Mouse (Mus musculus): Measurements from ENCODE around the gene Usp29. TPM values are rescaled to one million over a fixed set of nuclear protein-coding genes. Genes with fewer than 3 reads are reported as not detected.

Gene Usp29
- total and polyA plus RNA-seq, 2 experiments = 0.09 TPM; not detected in 1

GRCm38 (mm10) chr7:6708451-6709180 is 21.8 kb upstream of the Usp29 start:
- WGBS = 91% methylated on average over 17 of the region's 17 CpGs
- peaks cover 2% of the 10 kb centered on the region; the same call in 1 of the 2 replicates for H3K36me3 ChIP-seq (ENCODE audit: control insufficient read depth, insufficient read depth, low read length)
- no peak for DNase-seq (ENCODE audit: extremely low read depth, low read depth, low spot score)

GRCm38 (mm10) chr7:6709396-6709795 is 21.0 kb upstream of the Usp29 start:
- Histone ChIP-seq H3K27ac (replicated peaks; ENCODE audit: insufficient read depth, low read depth, low read length) (no peak overlapping the region), H3K27me3 (ENCODE audit: control insufficient read depth, insufficient read depth, low read length) (no peaks in the 10 kb centered on the region), H3K79me2 (ENCODE audit: control insufficient read depth, insufficient read depth, low read length) (no peaks in the 10 kb centered on the region), H3K4me3 (ENCODE audit: insufficient read depth, low read depth, low read length) (no peak overlapping the region), H3K4me1 (ENCODE audit: control insufficient read depth, insufficient read depth, low read length) (no peaks in the 10 kb centered on the region), H3K9ac (ENCODE audit: low read depth, low read length) (no peak overlapping the region), H3K36me3 (ENCODE audit: control insufficient read depth, insufficient read depth, low read length) (peaks cover 2% of the 10 kb centered on the region; the same call in 1 of the 2 replicates)
- 92% methylated on average over 15 of the region's 15 CpGs for WGBS
- no peak for DNase-seq (ENCODE audit: extremely low read depth, low read depth, low spot score)
- TF ChIP-seq POLR2A (IDR thresholded peaks at IDR 0.05; ENCODE audit: extremely low read depth, insufficient read depth, low read length) (no peak), CTCF (IDR thresholded peaks at IDR 0.05; ENCODE audit: low read depth, low read length) (no peak)

More at GRCm38 (mm10) chr7:6708451-6709180, 21.8 kb upstream of the Usp29 start:
- H3K79me2 ChIP-seq (ENCODE audit: control insufficient read depth, insufficient read depth, low read length) = no peaks in the 10 kb centered on the region
- no peak overlapping the region for H3K27ac ChIP-seq (replicated peaks; ENCODE audit: insufficient read depth, low read depth, low read length)
- no peaks in the 10 kb centered on the region for H3K4me1 ChIP-seq (ENCODE audit: control insufficient read depth, insufficient read depth, low read length)
- no peak overlapping the region for H3K9ac ChIP-seq (ENCODE audit: low read depth, low read length)
- TF ChIP-seq CTCF (IDR thresholded peaks at IDR 0.05; ENCODE audit: low read depth, low read length) (no peak), POLR2A (IDR thresholded peaks at IDR 0.05; ENCODE audit: extremely low read depth, insufficient read depth, low read length) (no peak)
- H3K4me3 ChIP-seq (ENCODE audit: insufficient read depth, low read depth, low read length) = no peak overlapping the region
- H3K27me3 ChIP-seq (ENCODE audit: control insufficient read depth, insufficient read depth, low read length) = no peaks in the 10 kb centered on the region

- peak overlapping the region; percentile 22 for H3K4me3 ChIP-seq (ENCODE audit: insufficient read depth, low read depth, low read length)
- DNase-seq (ENCODE audit: extremely low read depth, low read depth, low spot score) = peak; percentile 94
- peaks cover 3% of the 10 kb centered on the region; the same call in 1 of the 2 replicates for H3K27me3 ChIP-seq (ENCODE audit: control insufficient read depth, insufficient read depth, low read length)
- no peaks in the 10 kb centered on the region for H3K4me1 ChIP-seq (ENCODE audit: control insufficient read depth, insufficient read depth, low read length)
- TF ChIP-seq POLR2A (IDR thresholded peaks at IDR 0.05; ENCODE audit: extremely low read depth, insufficient read depth, low read length) (no peak), CTCF (IDR thresholded peaks at IDR 0.05; ENCODE audit: low read depth, low read length) (peak; percentile 50)
- H3K79me2 ChIP-seq (ENCODE audit: control insufficient read depth, insufficient read depth, low read length) = no peaks in the 10 kb centered on the region
- no peak overlapping the region for H3K9ac ChIP-seq (ENCODE audit: low read depth, low read length)
- peak overlapping the region; percentile 93 for H3K27ac ChIP-seq (replicated peaks; ENCODE audit: insufficient read depth, low read depth, low read length)
- 51% methylated on average over 19 of the region's 19 CpGs for WGBS
- H3K36me3 ChIP-seq (ENCODE audit: control insufficient read depth, insufficient read depth, low read length) = no peaks in the 10 kb centered on the region
Measured at GRCm38 (mm10) chr7:6727351-6728121, 2.8 kb upstream of the Usp29 start.

- peaks cover 3% of the 10 kb centered on the region; the same call in 1 of the 2 replicates for H3K27me3 ChIP-seq (ENCODE audit: control insufficient read depth, insufficient read depth, low read length)
- WGBS = 55% methylated on average over 19 of the region's 19 CpGs
- no peak overlapping the region for H3K9ac ChIP-seq (ENCODE audit: low read depth, low read length)
- no peaks in the 10 kb centered on the region for H3K79me2 ChIP-seq (ENCODE audit: control insufficient read depth, insufficient read depth, low read length)
- no peaks in the 10 kb centered on the region for H3K36me3 ChIP-seq (ENCODE audit: control insufficient read depth, insufficient read depth, low read length)
- H3K4me1 ChIP-seq (ENCODE audit: control insufficient read depth, insufficient read depth, low read length) = no peaks in the 10 kb centered on the region
- TF ChIP-seq POLR2A (IDR thresholded peaks at IDR 0.05; ENCODE audit: extremely low read depth, insufficient read depth, low read length) = no peak
- no peak for TF ChIP-seq CTCF (IDR thresholded peaks at IDR 0.05; ENCODE audit: low read depth, low read length)
- peak overlapping the region; percentile 93 for H3K27ac ChIP-seq (replicated peaks; ENCODE audit: insufficient read depth, low read depth, low read length)
- H3K4me3 ChIP-seq (ENCODE audit: insufficient read depth, low read depth, low read length) = no peak overlapping the region
- DNase-seq (ENCODE audit: extremely low read depth, low read depth, low spot score) = peak; percentile 97
Measured at GRCm38 (mm10) chr7:6728263-6728931, 2.0 kb upstream of the Usp29 start.

GRCm38 (mm10) chr7:6729061-6729817 is 1.1 kb upstream of the Usp29 start:
- peak overlapping the region; percentile 82 for H3K27ac ChIP-seq (replicated peaks; ENCODE audit: insufficient read depth, low read depth, low read length)
- H3K9ac ChIP-seq (ENCODE audit: low read depth, low read length) = peak overlapping the region; percentile 58
- H3K79me2 ChIP-seq (ENCODE audit: control insufficient read depth, insufficient read depth, low read length) = no peaks in the 10 kb centered on the region
- H3K27me3 ChIP-seq (ENCODE audit: control insufficient read depth, insufficient read depth, low read length) = peaks cover 3% of the 10 kb centered on the region; the same call in 1 of the 2 replicates
- peak; percentile 83 for DNase-seq (ENCODE audit: extremely low read depth, low read depth, low spot score)
- H3K4me3 ChIP-seq (ENCODE audit: insufficient read depth, low read depth, low read length) = peak overlapping the region; percentile 64
- H3K4me1 ChIP-seq (ENCODE audit: control insufficient read depth, insufficient read depth, low read length) = no peaks in the 10 kb centered on the region
- 41% methylated on average over 37 of the region's 37 CpGs for WGBS
- no peaks in the 10 kb centered on the region for H3K36me3 ChIP-seq (ENCODE audit: control insufficient read depth, insufficient read depth, low read length)
- TF ChIP-seq CTCF (IDR thresholded peaks at IDR 0.05; ENCODE audit: low read depth, low read length) (peak; percentile 46), POLR2A (IDR thresholded peaks at IDR 0.05; ENCODE audit: extremely low read depth, insufficient read depth, low read length) (no peak)
